In genomic region chr14:57397221-57397620, GRCm38 (mm10) we compare ENCODE assay signal across 14 mouse cellular contexts. TPM values are rescaled to one million over a fixed set of nuclear protein-coding genes. Genes with fewer than 3 reads are reported as not detected.
A peak's percentile ranks its signal among the peaks of the same experiment; 100 is the strongest.
DNase-seq lines count a peak whose midpoint lies in the region; ATAC-seq and TF ChIP-seq lines count a peak whose summit lies in the region.
"Had no signal": no experiment of that assay in that cellular context is flagged by ENCODE, and none has a peak within 500 bp of the region (broad histone marks: within the 10 kb centered on the region; RNA-seq: fewer than 3 reads in every experiment).

No protein-coding gene starts in this region.

- DNase-seq in liver, embryonic 13.5 days: no peak
- no peak for DNase-seq in liver, postnatal 0 days
- no peak for DNase-seq in heart, adult 8-10 months (ENCODE audit: low spot score)
- DNase-seq in heart, adult 11 months: no peak
- DNase-seq: adrenal gland, postnatal 25 days; cerebellum, adult 9-11 months; lung, postnatal 10 days had no signal

- H3K4me1 ChIP-seq in liver, embryonic 13.5 days (replicated peaks): peaks cover 23% of the 10 kb centered on the region
- peaks cover 4% of the 10 kb centered on the region; the same call in 1 of the 2 replicates for H3K4me1 ChIP-seq in liver, postnatal 0 days (ENCODE audit: insufficient read depth)
- peaks cover 11% of the 10 kb centered on the region for H3K4me1 ChIP-seq in kidney, embryonic 15.5 days
- peaks cover 21% of the 10 kb centered on the region for H3K4me1 ChIP-seq in liver, embryonic 15.5 days (replicated peaks)
- H3K4me1 ChIP-seq: stomach, embryonic 15.5 days had no signal

- H3K27ac ChIP-seq in liver, embryonic 13.5 days: no peak overlapping the region
- H3K27ac ChIP-seq in liver, postnatal 0 days (ENCODE audit: low read depth): no peak overlapping the region
- no peak overlapping the region for H3K27ac ChIP-seq in kidney, embryonic 15.5 days
- H3K27ac ChIP-seq in liver, embryonic 15.5 days (replicated peaks): no peak overlapping the region
- H3K27ac ChIP-seq: forebrain, embryonic 12.5 days; limb, embryonic 12.5 days; midbrain, embryonic 15.5 days had no signal

- H3K9ac ChIP-seq in liver, embryonic 13.5 days: no peak overlapping the region
- no peak overlapping the region for H3K9ac ChIP-seq in liver, postnatal 0 days (replicated peaks)
- H3K9ac ChIP-seq in kidney, embryonic 15.5 days: no peak overlapping the region
- no peak overlapping the region for H3K9ac ChIP-seq in liver, embryonic 15.5 days

- TF ChIP-seq CTCF in liver, postnatal 0 days (IDR thresholded peaks at IDR 0.05; ENCODE audit: low read depth): no peak

- H3K4me3 ChIP-seq in liver, embryonic 13.5 days (replicated peaks): no peak overlapping the region
- H3K4me3 ChIP-seq in liver, postnatal 0 days (ENCODE audit: low read depth, low read length): no peak overlapping the region
- no peak overlapping the region for H3K4me3 ChIP-seq in kidney, embryonic 15.5 days (replicated peaks)
- H3K4me3 ChIP-seq in liver, embryonic 15.5 days (replicated peaks): no peak overlapping the region

- WGBS in liver, embryonic 13.5 days (ENCODE audit: insufficient replicate concordance): 74% methylated on average over 5 of the region's 5 CpGs
- 79% methylated on average over 5 of the region's 5 CpGs for WGBS in liver, postnatal 0 days (ENCODE audit: insufficient replicate concordance)
- WGBS in kidney, embryonic 15.5 days: 83% methylated on average over 5 of the region's 5 CpGs
- WGBS in liver, embryonic 15.5 days (ENCODE audit: insufficient replicate concordance): 70% methylated on average over 5 of the region's 5 CpGs

- H3K4me2 ChIP-seq in liver, embryonic 13.5 days: peak overlapping the region; percentile 90
- H3K4me2 ChIP-seq in liver, postnatal 0 days (ENCODE audit: low read depth, low read length): no peak overlapping the region
- peak overlapping the region; percentile 95; the same call in 1 of the 2 replicates for H3K4me2 ChIP-seq in kidney, embryonic 15.5 days
- H3K4me2 ChIP-seq in liver, embryonic 15.5 days: peak overlapping the region; percentile 95

- H3K27me3 ChIP-seq in liver, embryonic 13.5 days: no peaks in the 10 kb centered on the region
- no peaks in the 10 kb centered on the region for H3K27me3 ChIP-seq in liver, postnatal 0 days (ENCODE audit: insufficient read depth, low read length)
- H3K27me3 ChIP-seq in kidney, embryonic 15.5 days: 0 out of 2 replicates have a peak, but pooled peaks cover 11% of the 10 kb centered on the region
- H3K27me3 ChIP-seq in liver, embryonic 15.5 days: no peaks in the 10 kb centered on the region; the same call in 1 of the 2 replicates
- H3K27me3 ChIP-seq: midbrain, embryonic 15.5 days; stomach, embryonic 15.5 days had no signal

- no peak for ATAC-seq in liver, embryonic 13.5 days (ENCODE audit: low read depth)
- no peak for ATAC-seq in liver, postnatal 0 days
- no peak for ATAC-seq in kidney, embryonic 15.5 days (replicated peaks; ENCODE audit: low FRiP score)
- ATAC-seq in liver, embryonic 15.5 days (ENCODE audit: insufficient read depth): no peak
- ATAC-seq in frontal cortex, adult (ENCODE audit: low TSS enrichment): no peak

- H3K36me3 ChIP-seq in liver, embryonic 13.5 days: no peaks in the 10 kb centered on the region
- H3K36me3 ChIP-seq in liver, postnatal 0 days (replicated peaks; ENCODE audit: insufficient read depth, low read length): no peaks in the 10 kb centered on the region
- H3K36me3 ChIP-seq in kidney, embryonic 15.5 days: no peaks in the 10 kb centered on the region
- H3K36me3 ChIP-seq in liver, embryonic 15.5 days (replicated peaks): no peaks in the 10 kb centered on the region
- H3K36me3 ChIP-seq: forebrain, embryonic 12.5 days; limb, embryonic 12.5 days; midbrain, embryonic 15.5 days; stomach, embryonic 15.5 days had no signal

- TF ChIP-seq EP300 in liver, postnatal 0 days (IDR thresholded peaks at IDR 0.05; ENCODE audit: low read depth): no peak

- H3K9me3 ChIP-seq in liver, embryonic 13.5 days (replicated peaks): no peaks in the 10 kb centered on the region
- no peaks in the 10 kb centered on the region for H3K9me3 ChIP-seq in liver, postnatal 0 days (ENCODE audit: low read length)
- no peaks in the 10 kb centered on the region for H3K9me3 ChIP-seq in kidney, embryonic 15.5 days (replicated peaks)
- no peaks in the 10 kb centered on the region for H3K9me3 ChIP-seq in liver, embryonic 15.5 days (replicated peaks)
- H3K9me3 ChIP-seq: forebrain, embryonic 12.5 days; limb, embryonic 12.5 days; midbrain, embryonic 15.5 days; stomach, embryonic 15.5 days had no signal

RNA-seq across cellular contexts. Expression of gene Cryl1, which starts 1.1 kb away (rescaled TPM):
- 7.0 TPM in 2 replicates for polyA plus RNA-seq in liver, embryonic 13.5 days (2015; fragmentation: Nextera tagmentation; extraction: Ambion mirVana)
- 6.7 and 7.3 TPM in 2 replicates for polyA plus RNA-seq in liver, postnatal 0 days (2015; fragmentation: Nextera tagmentation; extraction: Ambion mirVana)
- 26.8 and 26.9 TPM in 2 replicates for polyA plus RNA-seq in kidney, embryonic 15.5 days (2015; fragmentation: Nextera tagmentation; extraction: Ambion mirVana)
- polyA plus RNA-seq in liver, embryonic 15.5 days (2015; fragmentation: Nextera tagmentation; extraction: Ambion mirVana): 6.9 and 8.7 TPM in 2 replicates
- 1 to 10 TPM; 6.5 to 8.4 (median 7.5) TPM for total RNA-seq in heart, adult 8-10 months (2022)

RNA-seq across cellular contexts. Expression of gene Ift88, which starts 26.6 kb away (rescaled TPM):
- 1.6 and 1.7 TPM in 2 replicates for polyA plus RNA-seq in liver, embryonic 13.5 days (2015; fragmentation: Nextera tagmentation; extraction: Ambion mirVana)
- 1.2 and 2.4 TPM in 2 replicates for polyA plus RNA-seq in liver, postnatal 0 days (2015; fragmentation: Nextera tagmentation; extraction: Ambion mirVana)
- 11.7 and 13.4 TPM in 2 replicates for polyA plus RNA-seq in kidney, embryonic 15.5 days (2015; fragmentation: Nextera tagmentation; extraction: Ambion mirVana)
- polyA plus RNA-seq in liver, embryonic 15.5 days (2015; fragmentation: Nextera tagmentation; extraction: Ambion mirVana): 1.2 and 1.7 TPM in 2 replicates
- 1 to 10 TPM; 3.9 to 5.8 (median 5.1) TPM for total RNA-seq in heart, adult 8-10 months (2022)
